Mouse (Mus musculus): ENCODE measurements around the gene Ccnb1.

DNA sequence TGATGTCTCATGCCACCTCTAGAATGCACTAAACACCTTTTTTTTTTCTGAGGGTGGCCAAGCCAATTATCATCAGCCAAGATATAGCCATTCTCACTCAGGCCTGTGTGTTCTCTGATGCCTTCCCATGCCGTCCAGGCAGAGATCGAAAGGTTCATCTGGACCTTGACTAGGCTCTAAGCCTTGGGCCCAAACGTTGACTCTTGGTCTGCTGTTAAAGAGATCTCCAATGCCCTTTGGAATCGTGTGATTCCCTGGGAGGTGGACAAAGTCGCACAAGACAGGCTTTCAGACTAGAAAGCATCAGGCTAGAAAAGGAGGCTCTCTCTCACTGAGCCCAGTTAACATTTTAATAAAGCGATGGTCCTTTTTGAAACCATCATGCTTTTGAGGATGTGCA, 10.8 kb upstream of the Ccnb1 start:
- TF ChIP-seq POLR2A (IDR thresholded peaks at IDR 0.05; ENCODE audit: low read depth, low read length) (no peak), CTCF (conservative IDR thresholded peaks at IDR 0.05; ENCODE audit: insufficient read depth, insufficient read length, low read depth, low read length) (no peak)
